Mouse (Mus musculus) liver, embryonic 14.5 days (tissue): ENCODE results near the gene Ltb4r1.

Experiments
- CTCF ChIP-seq: IDR thresholded peaks from 2 replicates; pipeline ENCODE4 v1.5.1; 2016; ENCODE audit warnings: antibody characterized with exemption, low read depth, control low read depth
- EP300 ChIP-seq: IDR thresholded peaks from 2 replicates; pipeline ENCODE4 v1.6.1; 2016; ENCODE audit warnings: antibody characterized with exemption, low read depth

- TF ChIP-seq CTCF (no peak), EP300 (peak; percentile 30; the same call in 1 of the 2 replicates)
Observed at GRCm38 (mm10) chr14:55769087-55769703, 3.4 kb downstream of the Ltb4r1 start.
